Mouse (Mus musculus): ENCODE results near the gene Tmx2. TPM values are rescaled to one million over a fixed set of nuclear protein-coding genes. Genes with fewer than 3 reads are reported as not detected.

The Tmx2 gene
- total RNA-seq (2023): 35.7 to 39.7 TPM (median 37.7 TPM) in 4 replicates

GRCm38 (mm10) chr2:84679016-84679415 lies at the start of gene Tmx2:
Gene Tmx2 (minus strand): TSS chr2:84679140.

GRCm38 (mm10) chr2:84727172-84727858 lies 48.4 kb upstream of the Tmx2 start, which contains the start of gene Clp1:
Gene Clp1 (minus strand): TSS chr2:84727350.

GRCm38 (mm10) chr2:84714811-84715561 lies 36.0 kb upstream of the Tmx2 start, which contains the start of gene Zdhhc5:
Gene Zdhhc5 (minus strand): TSS chr2:84715180.

GRCm38 (mm10) chr2:84677968-84678880 lies 716 bp downstream of the Tmx2 start, which contains the start of the genes Gm28635 and Med19:
Gene Gm28635 (minus strand): TSS chr2:84678041.
Gene Med19 (plus strand): TSS chr2:84678402.

GRCm38 (mm10) chr2:84670569-84670933 lies 8.4 kb downstream of the Tmx2 start, which contains the start of gene Selenoh:
Gene Selenoh (minus strand): TSS chr2:84670770.

GRCm38 (mm10) chr2:84658806-84659205 lies 20.1 kb downstream of the Tmx2 start, which contains the start of gene Btbd18:
Gene Btbd18 (plus strand): TSS chr2:84659079.

GRCm38 (mm10) chr2:84650464-84651195 lies 28.3 kb downstream of the Tmx2 start, which contains the start of gene Ctnnd1:
Gene Ctnnd1 (minus strand): TSS chr2:84650765.

Other genes with a start within 250 kb of the Tmx2 start
- gene Tfpi, start 202.4 kb downstream of the Tmx2 start, total RNA-seq (2023): 1.4 to 3.5 TPM (median 2.2 TPM) in 4 replicates
- 2.3 to 3.5 TPM (median 2.6 TPM) in 4 replicates for gene Ctnnd1, start 28.4 kb downstream of the Tmx2 start, total RNA-seq (2023)
- gene Btbd18, start 20.1 kb downstream of the Tmx2 start, total RNA-seq (2023): 0.18 TPM in 1 of 4 replicates, not detected in the others
- 47.2 to 55.2 TPM (median 52.0 TPM) in 4 replicates for gene Selenoh, start 8.4 kb downstream of the Tmx2 start, total RNA-seq (2023)
- not detected in 4 replicates for gene Gm28635, start 1.1 kb downstream of the Tmx2 start, total RNA-seq (2023)
- gene Med19, start 738 bp downstream of the Tmx2 start, total RNA-seq (2023): 13.2 to 15.1 TPM (median 14.9 TPM) in 4 replicates
- gene Zdhhc5, start 36.0 kb upstream of the Tmx2 start, total RNA-seq (2023): 56.6 to 59.0 TPM (median 58.3 TPM) in 4 replicates
- gene Clp1, start 48.2 kb upstream of the Tmx2 start, total RNA-seq (2023): 20.9 to 25.6 TPM (median 24.0 TPM) in 4 replicates
- gene Ypel4, start 54.9 kb upstream of the Tmx2 start, total RNA-seq (2023): 0.94 to 0.98 TPM in 2 of 4 replicates, not detected in the others
- gene Gm19426, start 64.5 kb upstream of the Tmx2 start, total RNA-seq (2023): not detected in 4 replicates
- 0.66 to 0.81 TPM in 2 of 4 replicates, not detected in the others for gene Serping1, start 96.3 kb upstream of the Tmx2 start, total RNA-seq (2023)
- 9.9 to 13.9 TPM (median 12.4 TPM) in 4 replicates for gene Ube2l6, start 119.7 kb upstream of the Tmx2 start, total RNA-seq (2023)
- not detected in 4 replicates for gene Smtnl1, start 143.5 kb upstream of the Tmx2 start, total RNA-seq (2023)
- gene Timm10, start 147.9 kb upstream of the Tmx2 start, total RNA-seq (2023): 15.5 to 34.2 TPM (median 20.3 TPM) in 4 replicates
- gene Slc43a1, start 159.7 kb upstream of the Tmx2 start, total RNA-seq (2023): 5.8 to 6.3 TPM (median 5.9 TPM) in 4 replicates
- not detected in 4 replicates for gene Rtn4rl2, start 207.6 kb upstream of the Tmx2 start, total RNA-seq (2023)